Mouse (Mus musculus) CH12.LX (cell line): ENCODE measurements around the gene Irf8. TPM values are rescaled to one million over a fixed set of nuclear protein-coding genes. Genes with fewer than 3 reads are reported as not detected.

ENCODE experiments used
- DNase-seq: peaks from one replicate; pipeline ENCODE4 v3.0.0-alpha.2; 2013; ENCODE audit errors: extremely low read depth
- H3K27ac ChIP-seq: 2 replicates; pipeline ENCODE4 v1.5.1; 2012; ENCODE audit warnings: low read depth, mild to moderate bottlenecking, control low read depth, moderate library complexity; ENCODE audit not compliant: insufficient read depth
- H3K27me3 ChIP-seq: replicated peaks from 2 replicates; pipeline ENCODE3; 2012; ENCODE audit warnings: inconsistent platforms
- H3K36me3 ChIP-seq, 2 experiments: replicated peaks in 1 of 2; 2 replicates each; pipeline versions ENCODE3 to v1.6.1; 2012; ENCODE audit warnings: inconsistent platforms in 1 of 2, low read length in 1 of 2, mild to moderate bottlenecking in 1 of 2, mixed read lengths in 1 of 2, moderate library complexity in 1 of 2; ENCODE audit not compliant: control insufficient read depth in 1 of 2, insufficient read depth in 1 of 2
- H3K4me1 ChIP-seq, 2 experiments: 2 replicates each; pipeline ENCODE4 v1.6.1; 2012; ENCODE audit warnings: inconsistent platforms in 1 of 2, moderate library complexity in 1 of 2; ENCODE audit not compliant: insufficient read depth in 2 of 2, control insufficient read depth in 1 of 2
- H3K4me2 ChIP-seq: 2 replicates; pipeline ENCODE4 v1.6.1; 2012; ENCODE audit warnings: low read depth, mild to moderate bottlenecking, control low read depth; ENCODE audit not compliant: poor library complexity, insufficient read depth, severe bottlenecking
- H3K4me3 ChIP-seq, 3 experiments: fragments of 150-350 bp in 1 of 3; sonication (generic) in 1 of 3; replicated peaks in 1 of 3; 2 replicates each; pipeline versions ENCODE3 to v1.5.1; 2011 to 2012; ENCODE audit warnings: low read depth in 2 of 3, low read length in 2 of 3, mild to moderate bottlenecking in 2 of 3, moderate library complexity in 2 of 3, control low read depth in 1 of 3, improper control_type of control experiment in 1 of 3, inconsistent platforms in 1 of 3, mixed read lengths in 1 of 3; ENCODE audit not compliant: poor library complexity in 1 of 3
- H3K79me2 ChIP-seq: replicated peaks from 2 replicates; pipeline ENCODE4 v1.6.1; 2012; ENCODE audit warnings: mild to moderate bottlenecking, moderate library complexity; ENCODE audit not compliant: control insufficient read depth, poor library complexity, insufficient read depth, severe bottlenecking; ENCODE audit errors: extremely low read depth
- H3K9ac ChIP-seq: 2 replicates; pipeline ENCODE4 v1.6.1; 2012; ENCODE audit warnings: low read depth, mild to moderate bottlenecking, control low read depth, moderate library complexity; ENCODE audit not compliant: insufficient read depth
- H3K9me3 ChIP-seq: replicated peaks from 2 replicates; pipeline ENCODE3; 2012; ENCODE audit warnings: low read length, inconsistent platforms, mixed read lengths
- BHLHE40 ChIP-seq: IDR thresholded peaks from 2 replicates; pipeline ENCODE4 v1.6.1; 2011; ENCODE audit warnings: mild to moderate bottlenecking, low read depth, low read length, improper control_type of control experiment
- CHD1 ChIP-seq: IDR thresholded peaks from 2 replicates; pipeline ENCODE4 v1.6.1; 2012; ENCODE audit warnings: low read depth, low read length, improper control_type of control experiment, inconsistent platforms
- ETS1 ChIP-seq: conservative IDR thresholded peaks from 2 replicates; pipeline ENCODE4 v1.6.1; 2012; ENCODE audit warnings: low read depth, mild to moderate bottlenecking, inconsistent platforms, low read length, improper control_type of control experiment, moderate library complexity
- HCFC1 ChIP-seq: IDR thresholded peaks from 2 replicates; pipeline ENCODE4 v1.6.1; 2012; ENCODE audit warnings: low read depth, mild to moderate bottlenecking, inconsistent platforms, low read length, improper control_type of control experiment
- IRF4 ChIP-seq: IDR thresholded peaks from 2 replicates; pipeline ENCODE4 v1.6.1; 2014; ENCODE audit warnings: low read depth, mild to moderate bottlenecking, inconsistent platforms, low read length, improper control_type of control experiment
- MAX ChIP-seq: IDR thresholded peaks from 2 replicates; pipeline ENCODE4 v1.6.1; 2011; ENCODE audit warnings: low read length, improper control_type of control experiment
- NELFE ChIP-seq: IDR thresholded peaks from 2 replicates; pipeline ENCODE4 v1.6.1; 2011; ENCODE audit warnings: low read depth, low read length, improper control_type of control experiment
- POLR2A ChIP-seq: IDR thresholded peaks from 2 replicates; pipeline ENCODE4 v1.6.1; 2011; ENCODE audit warnings: low read depth, mild to moderate bottlenecking, improper control_type of control experiment, low read length
- POLR2AphosphoS2 ChIP-seq: IDR thresholded peaks from 2 replicates; pipeline ENCODE4 v1.6.1; 2011; ENCODE audit warnings: low read depth, low read length, improper control_type of control experiment
- TCF12 ChIP-seq: IDR thresholded peaks from 2 replicates; pipeline ENCODE4 v1.6.1; 2014; ENCODE audit warnings: low read depth, mild to moderate bottlenecking, inconsistent platforms, low read length, improper control_type of control experiment
- ZC3H11A ChIP-seq: IDR thresholded peaks from 2 replicates; pipeline ENCODE4 v1.6.1; 2012; ENCODE audit warnings: low read depth, mild to moderate bottlenecking, inconsistent platforms, low read length, improper control_type of control experiment
- ZMIZ1 ChIP-seq: IDR thresholded peaks from 2 replicates; pipeline ENCODE4 v1.6.1; 2012; ENCODE audit warnings: low read depth, mild to moderate bottlenecking, inconsistent platforms, low read length, improper control_type of control experiment
- dilution Hi-C: fragments of 300-500 bp; cut with MboI; formaldehyde crosslinking; loops from 2 replicates; pipeline ENCODE4 v1.14.3; 2020; ENCODE audit warnings: low sequenced_read_pairs; ENCODE audit not compliant: extremely low pct_unique_long_range_greater_than_20kb, extremely low pct_ligation_motif_present
- in situ Hi-C: fragments of 300-500 bp; cut with MboI; formaldehyde crosslinking; loops from 3 replicates; pipeline ENCODE4 v1.14.3; 2019; ENCODE audit warnings: low sequenced_read_pairs, low pct_ligation_motif_present, low pct_unique_long_range_greater_than_20kb, mixed read lengths
- polyA plus RNA-seq: library from polyadenylated mRNA; unstranded; fragments of >175 nt; gene quantifications from 2 replicates; pipeline ENCODE4 v1.2.1, GENCODE M21; 2012; ENCODE audit warnings: low read depth; ENCODE audit not compliant: insufficient read length
- total RNA-seq, 2 experiments: library from RNA; depleted of rRNA; stranded (reverse); fragments of 300-350 nt in 1 of 2; fragments of >200 nt in 1 of 2; gene quantifications; 2 replicates each; pipeline ENCODE4 v1.2.3; 2012 to 2014

Gene Irf8
- total and polyA plus RNA-seq, 3 experiments, result 13.3 to 34.3 (median 17.7) TPM

- no peak overlapping the region for H3K4me3 ChIP-seq
- DNase-seq, result no peak
- H3K36me3 ChIP-seq, result no peaks in the 10 kb centered on the region
- H3K79me2 ChIP-seq, result no peaks in the 10 kb centered on the region
- H3K4me2 ChIP-seq, result no peak overlapping the region
- in situ Hi-C loops (no loop called here), dilution Hi-C loops (no loop called here)
- H3K27me3 ChIP-seq, result peaks cover 29% of the 10 kb centered on the region
- H3K27ac ChIP-seq, result no peak overlapping the region
- peaks cover 7% of the 10 kb centered on the region for H3K9me3 ChIP-seq
- H3K4me1 ChIP-seq, result peaks cover 0 to 6% of the 10 kb centered on the region in 2 experiments; a peak in 2 of 4 replicates
- TF ChIP-seq NELFE (no peak), MAX (no peak), ZMIZ1 (no peak), CHD1 (no peak), ETS1 (no peak), BHLHE40 (no peak), POLR2A (no peak), ZC3H11A (no peak), HCFC1 (no peak)
- no peak overlapping the region for H3K9ac ChIP-seq
Measured at GRCm38 (mm10) chr8:120693861-120694493, 42.2 kb upstream of the Irf8 start.

GRCm38 (mm10) chr8:120696401-120697153 lies 39.6 kb upstream of the Irf8 start:
- H3K9me3 ChIP-seq, result peaks cover 7% of the 10 kb centered on the region
- dilution Hi-C loops, result no loop called here
- peaks cover 5 to 27% of the 10 kb centered on the region in 2 experiments; a peak in 3 of 4 replicates for H3K4me1 ChIP-seq
- H3K27ac ChIP-seq, result no peak overlapping the region
- no peak overlapping the region for H3K4me2 ChIP-seq
- peaks cover 25% of the 10 kb centered on the region for H3K27me3 ChIP-seq
- no peak overlapping the region for H3K4me3 ChIP-seq
- no peaks in the 10 kb centered on the region for H3K79me2 ChIP-seq
- no peak for TF ChIP-seq POLR2AphosphoS2
- TF ChIP-seq TCF12, result peak; percentile 66; the same call in 1 of the 2 replicates
- no peak for TF ChIP-seq NELFE
- no peak for TF ChIP-seq IRF4
- H3K36me3 ChIP-seq, result no peaks in the 10 kb centered on the region
- no peak for DNase-seq
- no peak overlapping the region for H3K9ac ChIP-seq
- in situ Hi-C loops, result no loop called here
